Mouse (Mus musculus) bone marrow macrophage, adult 2 months (primary cell): ENCODE results near the gene Acot5. TPM values are rescaled to one million over a fixed set of nuclear protein-coding genes. Genes with fewer than 3 reads are reported as not detected.
"Not testable (repeated sequence)": the region's sequence is repeated elsewhere in the genome, so short reads cannot be mapped to it uniquely, and the experiment has no call there.

ENCODE experiments used
- H3K27ac ChIP-seq: 2 replicates; pipeline ENCODE4 v1.5.1; 2012; ENCODE audit warnings: low read depth, low read length; ENCODE audit not compliant: insufficient read depth
- H3K4me1 ChIP-seq: 2 replicates; pipeline ENCODE4 v1.6.1; 2012; ENCODE audit warnings: low read length; ENCODE audit not compliant: control insufficient read depth, insufficient read depth
- H3K4me3 ChIP-seq: 2 replicates; pipeline ENCODE4 v1.5.1; 2012; ENCODE audit warnings: mild to moderate bottlenecking, low read length, moderate library complexity; ENCODE audit not compliant: insufficient read depth
- CTCF ChIP-seq: IDR thresholded peaks from 2 replicates; pipeline ENCODE4 v1.5.1; 2012; ENCODE audit warnings: low read depth, mild to moderate bottlenecking, low read length, moderate library complexity
- POLR2A ChIP-seq: IDR thresholded peaks from 2 replicates; pipeline ENCODE4 v1.6.1; 2012; ENCODE audit warnings: mild to moderate bottlenecking, low read depth, low read length, borderline replicate concordance
- polyA plus RNA-seq: library from polyadenylated mRNA; stranded (reverse); fragments of >200 nt; gene quantifications from 2 replicates; pipeline ENCODE4 v1.2.4, GENCODE M21; 2012; ENCODE audit not compliant: missing spikeins, insufficient read depth, insufficient read length

The Acot5 gene
- polyA plus RNA-seq, 1 experiment: not detected

- TF ChIP-seq CTCF: no peak
- no peak for TF ChIP-seq POLR2A
- Histone ChIP-seq H3K4me3 (no peak overlapping the region), H3K4me1 (0 out of 2 replicates have a peak, but pooled peaks cover 2% of the 10 kb centered on the region), H3K27ac (no peak overlapping the region)
Observed at GRCm38 (mm10) chr12:84100071-84100470, 30.9 kb downstream of the Acot5 start.

DNA sequence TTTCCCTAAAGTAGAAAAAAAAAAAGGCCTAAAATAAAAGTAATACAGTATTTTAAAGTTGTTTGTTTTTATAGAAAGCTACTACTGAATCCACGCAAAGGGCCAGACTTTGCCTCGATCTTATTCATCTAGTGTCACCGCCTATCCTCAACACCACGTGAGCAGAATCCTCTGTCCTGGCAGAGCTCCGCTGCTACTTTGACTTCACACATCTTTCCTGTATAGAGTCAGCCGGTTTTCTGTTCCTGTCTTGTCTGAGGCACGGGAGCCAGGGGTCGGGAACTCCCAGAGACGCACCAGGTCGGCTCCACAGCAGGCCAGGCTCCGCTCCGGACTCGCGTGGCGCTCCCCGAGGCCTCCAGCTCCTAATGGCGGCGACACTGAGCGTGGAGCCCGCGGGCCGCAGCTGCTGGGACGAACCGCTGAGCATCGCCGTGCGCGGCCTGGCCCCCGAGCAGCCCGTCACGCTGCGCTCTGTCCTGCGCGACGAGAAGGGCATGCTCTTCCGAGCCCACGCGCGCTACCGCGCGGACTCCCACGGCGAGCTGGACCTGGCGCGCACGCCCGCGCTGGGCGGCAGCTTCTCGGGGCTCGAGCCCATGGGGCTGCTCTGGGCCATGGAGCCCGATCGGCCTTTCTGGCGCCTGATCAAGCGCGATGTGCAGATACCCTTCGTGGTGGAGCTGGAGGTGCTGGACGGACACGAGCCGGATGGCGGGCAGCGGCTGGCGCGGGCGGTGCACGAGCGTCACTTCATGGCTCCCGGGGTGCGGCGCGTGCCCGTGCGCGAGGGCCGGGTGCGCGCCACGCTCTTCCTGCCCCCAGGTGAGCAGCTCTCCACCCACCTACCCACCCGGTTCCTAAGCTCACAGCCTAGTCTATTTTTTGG, 31.7 kb downstream of the Acot5 start, which contains the start of gene Acot6:
Gene Acot6, plus strand, starts transcription at position 51 of the 889 bp plus-strand sequence.
- peak within 1 kb of the TSS; percentile 62 for H3K4me3 ChIP-seq

DNA sequence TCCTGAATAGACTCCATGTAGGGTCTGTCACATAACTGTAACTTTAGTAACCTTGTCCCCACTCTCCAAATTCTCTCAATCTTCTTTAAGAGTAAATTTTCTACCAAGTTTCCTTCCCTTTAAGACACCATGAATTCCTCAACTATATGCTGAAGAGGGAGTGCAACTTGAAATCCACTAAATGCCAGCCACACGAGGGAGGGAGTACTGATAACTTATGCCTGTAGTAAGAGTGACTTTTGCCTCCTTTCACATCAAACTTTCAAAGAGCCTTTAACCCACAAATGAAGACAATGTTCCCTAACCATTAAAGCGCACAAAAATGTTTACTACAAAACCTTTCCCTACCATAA, 32.3 kb downstream of the Acot5 start:
- H3K4me1 ChIP-seq: 0 out of 2 replicates have a peak, but pooled peaks cover 2% of the 10 kb centered on the region
- peak overlapping the region; percentile 62; the same call in 1 of the 2 replicates for H3K4me3 ChIP-seq
- TF ChIP-seq POLR2A (no peak), CTCF (no peak)
- no peak overlapping the region for H3K27ac ChIP-seq

More for the DNA sequence above, 31.7 kb downstream of the Acot5 start, which contains the start of gene Acot6:
- not testable (repeated sequence) for H3K27ac ChIP-seq, H3K4me1 ChIP-seq

GRCm38 (mm10) chr12:84107012-84107411, 37.9 kb downstream of the Acot5 start:
- no peak overlapping the region for H3K27ac ChIP-seq
- H3K4me3 ChIP-seq: no peak overlapping the region
- peaks cover 9% of the 10 kb centered on the region for H3K4me1 ChIP-seq
- TF ChIP-seq POLR2A (no peak), CTCF (no peak)

DNA sequence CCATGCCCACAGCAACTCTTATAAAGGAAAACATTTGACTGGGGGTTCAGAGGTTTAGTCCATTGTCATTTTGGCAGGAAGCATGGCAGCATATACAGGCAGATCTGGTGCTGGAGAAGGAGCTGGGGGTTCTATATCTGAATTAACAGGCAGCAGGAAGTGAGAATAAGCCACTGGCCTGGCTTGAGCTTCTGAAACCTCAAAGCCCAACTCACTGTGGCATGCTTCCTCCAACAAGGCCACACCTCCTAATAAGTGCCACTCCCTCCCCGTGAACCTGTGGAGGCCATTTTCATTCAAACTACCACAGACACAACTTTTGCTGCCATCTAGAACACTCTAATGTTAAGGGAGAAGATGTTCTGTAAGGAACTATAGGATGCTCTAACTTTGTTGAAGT, 38.6 kb downstream of the Acot5 start:
- peaks cover 9% of the 10 kb centered on the region for H3K4me1 ChIP-seq
- no peak for TF ChIP-seq CTCF
- TF ChIP-seq POLR2A: no peak
- no peak overlapping the region for H3K27ac ChIP-seq
- H3K4me3 ChIP-seq: no peak overlapping the region

- Histone ChIP-seq H3K4me3 (no peak overlapping the region), H3K27ac (no peak overlapping the region), H3K4me1 (peaks cover 13% of the 10 kb centered on the region)
- TF ChIP-seq POLR2A (no peak), CTCF (no peak)
Observed at GRCm38 (mm10) chr12:84109924-84110323, 40.8 kb downstream of the Acot5 start.

DNA sequence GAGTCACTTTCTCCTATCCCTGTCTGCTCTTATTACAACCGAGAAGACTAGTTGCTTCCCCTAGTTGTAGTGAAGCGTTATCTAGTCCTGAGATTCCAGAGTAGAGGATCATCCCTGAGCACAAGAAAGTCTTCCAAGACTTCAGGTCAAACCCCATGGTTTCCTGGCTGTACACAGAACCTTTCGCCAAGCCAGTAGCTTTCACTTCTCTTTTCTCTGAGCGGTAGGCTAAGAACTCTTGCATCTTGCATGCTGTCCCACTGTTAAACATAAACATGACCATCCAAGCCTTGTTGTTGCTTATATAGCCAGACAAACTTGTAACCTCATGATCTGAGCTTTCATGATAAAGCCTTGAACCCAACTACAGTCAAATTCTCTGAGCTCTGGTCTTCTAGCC, 41.7 kb downstream of the Acot5 start:
- Histone ChIP-seq H3K27ac (no peak overlapping the region), H3K4me3 (no peak overlapping the region), H3K4me1 (peaks cover 16% of the 10 kb centered on the region)
- no peak for TF ChIP-seq CTCF
- no peak for TF ChIP-seq POLR2A

DNA sequence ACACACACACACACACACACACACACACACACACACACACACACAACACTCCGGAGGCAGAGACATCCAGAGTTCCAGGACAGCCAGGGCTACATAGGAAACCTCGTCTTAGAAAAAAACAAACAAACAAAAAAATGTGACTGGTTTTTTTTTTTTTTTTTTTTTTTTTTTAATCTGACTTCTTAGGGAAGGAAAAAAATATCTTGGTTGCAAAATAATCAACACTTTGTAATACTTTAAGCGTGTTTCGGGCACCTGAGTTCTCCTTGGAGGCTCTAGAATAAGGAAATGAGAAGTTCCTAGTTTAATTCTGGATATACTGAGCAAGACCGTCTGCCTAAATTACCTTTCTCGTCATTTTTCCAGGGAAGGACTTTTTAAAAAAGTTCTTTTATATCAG, 44.6 kb downstream of the Acot5 start:
- TF ChIP-seq POLR2A (no peak), CTCF (no peak)
- Histone ChIP-seq H3K27ac (no peak overlapping the region), H3K4me3 (peak overlapping the region; percentile 45; the same call in 1 of the 2 replicates)

GRCm38 (mm10) chr12:84114153-84114994, 45.2 kb downstream of the Acot5 start, which contains the start of gene Dnal1:
Dnal1 (plus strand) TSS chr12:84114366.
- no peak within 1 kb of the TSS for H3K27ac ChIP-seq
- no peak for TF ChIP-seq CTCF
- no peak for TF ChIP-seq POLR2A
- H3K4me3 ChIP-seq: peak within 1 kb of the TSS; percentile 72
- peaks cover 16% of the 10 kb centered on the region for H3K4me1 ChIP-seq

More for the DNA sequence above, 44.6 kb downstream of the Acot5 start:
- peaks cover 16% of the 10 kb centered on the region for H3K4me1 ChIP-seq

GRCm38 (mm10) chr12:84119584-84119983, 50.5 kb downstream of the Acot5 start:
- TF ChIP-seq POLR2A (no peak), CTCF (no peak)
- Histone ChIP-seq H3K4me3 (no peak overlapping the region), H3K4me1 (peaks cover 6% of the 10 kb centered on the region; the same call in 1 of the 2 replicates), H3K27ac (no peak overlapping the region)

Other genes with a start within 250 kb of the Acot5 start
- 33.0 and 42.4 TPM in 2 replicates for gene Numb, start 147.4 kb upstream of the Acot5 start, polyA plus RNA-seq
- 7.2 and 8.0 TPM in 2 replicates for gene Riox1, start 118.7 kb upstream of the Acot5 start, polyA plus RNA-seq
- not detected in 2 replicates for gene Heatr4, start 84.5 kb upstream of the Acot5 start, polyA plus RNA-seq
- gene Acot2, start 81.5 kb upstream of the Acot5 start, polyA plus RNA-seq: 12.5 and 15.0 TPM in 2 replicates
- 13.0 and 14.5 TPM in 2 replicates for gene Acot1, start 59.8 kb upstream of the Acot5 start, polyA plus RNA-seq
- gene Acot4, start 30.9 kb upstream of the Acot5 start, polyA plus RNA-seq: 0.09 and 0.36 TPM in 2 replicates
- not detected in 2 replicates for gene Gm49366, start 30.4 kb upstream of the Acot5 start, polyA plus RNA-seq
- not detected in 2 replicates for gene Acot3, start 17.2 kb upstream of the Acot5 start, polyA plus RNA-seq
- gene Acot6, start 31.3 kb downstream of the Acot5 start, polyA plus RNA-seq: 0.47 and 0.49 TPM in 2 replicates
- gene Dnal1, start 45.0 kb downstream of the Acot5 start, polyA plus RNA-seq: 3.9 TPM in 2 replicates
- 0.23 TPM in 1 of 2 replicates, not detected in the other for gene Pnma1, start 79.2 kb downstream of the Acot5 start, polyA plus RNA-seq
- gene Elmsan1, start 149.6 kb downstream of the Acot5 start, polyA plus RNA-seq: 26.6 and 33.7 TPM in 2 replicates
- gene Ptgr2, start 215.9 kb downstream of the Acot5 start, polyA plus RNA-seq: 46.7 and 50.7 TPM in 2 replicates
- gene Zfp410, start 247.5 kb downstream of the Acot5 start, polyA plus RNA-seq: 26.3 and 27.3 TPM in 2 replicates